Mouse (Mus musculus) hindbrain, embryonic 13.5 days (tissue): ENCODE results near the gene Frem1. TPM values are rescaled to one million over a fixed set of nuclear protein-coding genes. Genes with fewer than 3 reads are reported as not detected.

Experiments
- ATAC-seq: fragments of 200-750 bp; cut with Nextera tagmentation; 2 replicates; pipeline ENCODE4 v1.8.0; 2017; ENCODE audit warnings: moderate TSS enrichment; ENCODE audit not compliant: low FRiP score
- H3K27ac ChIP-seq: fragments of 300-500 bp; sonication (generic); 2 replicates; pipeline ENCODE4 v1.5.1; 2015; ENCODE audit warnings: inconsistent platforms, mild to moderate bottlenecking, moderate library complexity
- H3K27me3 ChIP-seq: fragments of 300-500 bp; sonication (generic); 2 replicates; pipeline ENCODE4 v1.6.1; 2015; ENCODE audit warnings: mild to moderate bottlenecking, inconsistent platforms
- H3K36me3 ChIP-seq: fragments of 300-500 bp; sonication (generic); 2 replicates; pipeline ENCODE4 v1.6.1; 2015; ENCODE audit warnings: mild to moderate bottlenecking, inconsistent platforms
- H3K4me1 ChIP-seq: fragments of 300-500 bp; sonication (generic); replicated peaks from 2 replicates; pipeline ENCODE4 v1.6.1; 2015; ENCODE audit warnings: inconsistent platforms
- H3K4me2 ChIP-seq: fragments of 300-500 bp; sonication (generic); 2 replicates; pipeline ENCODE4 v1.6.1; 2015; ENCODE audit warnings: inconsistent platforms, mild to moderate bottlenecking, moderate library complexity
- H3K4me3 ChIP-seq: fragments of 300-500 bp; sonication (generic); 2 replicates; pipeline ENCODE4 v1.5.1; 2015; ENCODE audit warnings: mild to moderate bottlenecking, inconsistent platforms
- H3K9ac ChIP-seq: fragments of 300-500 bp; sonication (generic); 2 replicates; pipeline ENCODE4 v1.6.1; 2015; ENCODE audit warnings: mild to moderate bottlenecking, inconsistent platforms
- H3K9me3 ChIP-seq: fragments of 300-500 bp; sonication (generic); 2 replicates; pipeline ENCODE4 v1.6.1; 2016; ENCODE audit warnings: inconsistent platforms
- WGBS: fragments of 180-500 bp; shearing (Covaris S2); methylation state at CpG from one replicate; pipeline ENCODE4 v1.1.7; 2015; 5-methylcytosine and 5-hydroxymethylcytosine counted together
- polyA plus RNA-seq: library from polyadenylated mRNA; unstranded; fragments of >200 nt; fragmentation: Nextera tagmentation; extraction: Ambion mirVana; gene quantifications from 2 replicates; pipeline ENCODE4 v1.2.1, GENCODE M21; 2015

The Frem1 gene
- polyA plus RNA-seq = 2.6 and 3.4 TPM in 2 replicates

DNA sequence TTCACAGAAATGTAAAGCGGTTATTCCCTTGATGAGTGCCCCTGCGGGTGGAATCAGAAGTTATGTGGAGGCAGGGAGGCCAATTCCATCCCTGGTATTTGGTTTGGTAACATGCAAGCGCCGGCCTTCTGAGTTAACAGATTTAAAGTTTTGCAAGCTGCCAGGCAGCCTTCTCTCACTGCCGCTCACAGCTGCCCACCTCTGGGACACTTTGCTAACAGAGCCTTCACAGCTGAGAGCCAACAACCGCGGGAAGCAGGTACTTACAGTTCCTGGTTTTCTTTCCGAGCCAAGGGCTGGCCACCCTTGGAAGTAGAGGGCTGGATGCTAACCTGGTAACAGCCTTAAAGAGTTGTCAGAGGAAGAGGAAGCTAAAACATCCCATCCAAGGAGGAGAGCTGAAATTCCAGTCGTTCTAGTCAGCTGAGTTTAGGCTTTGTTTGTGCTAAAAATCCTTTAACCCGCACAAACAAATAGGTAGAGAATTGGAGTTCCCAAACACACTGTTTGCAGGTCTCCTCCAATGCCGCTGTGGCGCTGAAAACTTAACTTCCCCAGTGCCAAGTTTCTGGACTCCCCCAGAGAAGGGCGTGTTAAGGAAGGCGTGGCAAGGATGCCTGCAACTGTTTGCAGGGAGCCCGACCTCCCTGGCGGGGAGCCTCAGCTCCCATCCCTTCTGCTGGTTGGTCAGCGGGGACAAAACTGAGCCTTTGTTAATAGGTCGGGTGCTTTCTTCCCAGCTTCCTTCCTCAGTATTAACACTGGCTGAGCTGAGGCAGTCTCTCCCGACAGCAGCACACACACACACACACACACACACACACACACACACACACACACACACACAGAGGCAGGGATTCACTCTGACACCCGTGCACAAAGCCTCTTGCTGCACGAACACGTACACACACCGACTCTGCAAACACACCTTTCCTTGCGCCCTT, at the start of gene Frem1:
Gene Frem1 (minus strand): TSS at position 706 of the 944 bp plus-strand sequence.
- Histone ChIP-seq H3K27ac (peak within 1 kb of the TSS; percentile 23; the same call in 1 of the 2 replicates), H3K9ac (peak within 1 kb of the TSS; percentile 63), H3K36me3 (no peaks in the 10 kb centered on the region), H3K4me1 (peaks cover 31% of the 10 kb centered on the region), H3K4me3 (peak within 1 kb of the TSS; percentile 34), H3K27me3 (peaks cover 20% of the 10 kb centered on the region), H3K4me2 (peak within 1 kb of the TSS; percentile 52), H3K9me3 (no peaks in the 10 kb centered on the region)
- peak; percentile 69 for ATAC-seq
- 2% methylated on average over 24 of the region's 24 CpGs for WGBS

DNA sequence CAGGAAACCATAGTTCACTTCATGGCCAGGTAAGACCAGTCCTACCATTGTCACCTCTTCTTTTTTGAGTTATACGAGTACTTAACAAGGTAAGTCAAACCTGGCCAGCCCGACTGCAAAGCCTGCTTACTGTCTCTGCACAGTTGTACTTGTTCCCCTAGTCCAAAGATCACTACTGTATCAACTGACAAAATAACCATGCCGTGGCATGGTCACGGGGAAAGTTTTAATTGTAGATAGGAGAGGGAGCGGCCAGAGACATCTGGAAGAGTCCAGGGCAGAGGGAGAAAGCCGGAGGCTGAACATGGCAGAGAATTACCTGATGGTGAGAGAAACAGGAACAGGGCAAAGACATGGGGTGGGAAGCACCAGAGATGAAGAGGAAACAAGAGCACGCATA, 46.9 kb upstream of the Frem1 start:
- H3K4me2 ChIP-seq = no peak overlapping the region
- H3K9me3 ChIP-seq = no peaks in the 10 kb centered on the region
- peaks cover under 1% of the 10 kb centered on the region; the same call in 1 of the 2 replicates for H3K4me1 ChIP-seq
- WGBS = 93% methylated on average over 7 of the region's 7 CpGs
- H3K4me3 ChIP-seq = no peak overlapping the region
- ATAC-seq = no peak
- no peak overlapping the region for H3K27ac ChIP-seq
- no peaks in the 10 kb centered on the region for H3K27me3 ChIP-seq
- no peaks in the 10 kb centered on the region for H3K36me3 ChIP-seq
- no peak overlapping the region for H3K9ac ChIP-seq

DNA sequence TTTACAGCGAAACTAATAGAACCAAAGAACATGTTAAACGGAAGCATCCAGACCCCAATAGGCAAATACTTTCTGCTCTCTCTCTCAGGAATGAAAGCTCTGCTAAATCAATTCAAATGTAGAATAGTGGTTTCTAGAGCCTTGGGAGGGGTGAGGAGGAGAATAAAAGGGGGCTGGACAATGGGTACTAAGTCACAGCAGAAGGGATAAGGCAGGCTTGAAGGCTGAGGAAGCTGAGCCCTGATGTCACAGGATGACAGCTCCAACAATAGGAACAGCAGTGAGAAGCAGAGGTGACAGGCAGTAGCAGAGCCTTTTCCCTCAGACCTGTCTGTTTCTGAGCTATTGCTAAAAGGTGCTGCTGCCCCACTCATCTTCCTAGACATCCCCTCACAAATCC, 41.8 kb upstream of the Frem1 start:
- no peak overlapping the region for H3K4me3 ChIP-seq
- WGBS = 36% methylated on average over 2 of the region's 2 CpGs
- H3K9me3 ChIP-seq = no peaks in the 10 kb centered on the region
- peaks cover 3% of the 10 kb centered on the region; the same call in 1 of the 2 replicates for H3K4me1 ChIP-seq
- H3K36me3 ChIP-seq = no peaks in the 10 kb centered on the region
- no peaks in the 10 kb centered on the region for H3K27me3 ChIP-seq
- no peak for ATAC-seq
- no peak overlapping the region for H3K9ac ChIP-seq
- no peak overlapping the region for H3K4me2 ChIP-seq
- H3K27ac ChIP-seq = no peak overlapping the region

DNA sequence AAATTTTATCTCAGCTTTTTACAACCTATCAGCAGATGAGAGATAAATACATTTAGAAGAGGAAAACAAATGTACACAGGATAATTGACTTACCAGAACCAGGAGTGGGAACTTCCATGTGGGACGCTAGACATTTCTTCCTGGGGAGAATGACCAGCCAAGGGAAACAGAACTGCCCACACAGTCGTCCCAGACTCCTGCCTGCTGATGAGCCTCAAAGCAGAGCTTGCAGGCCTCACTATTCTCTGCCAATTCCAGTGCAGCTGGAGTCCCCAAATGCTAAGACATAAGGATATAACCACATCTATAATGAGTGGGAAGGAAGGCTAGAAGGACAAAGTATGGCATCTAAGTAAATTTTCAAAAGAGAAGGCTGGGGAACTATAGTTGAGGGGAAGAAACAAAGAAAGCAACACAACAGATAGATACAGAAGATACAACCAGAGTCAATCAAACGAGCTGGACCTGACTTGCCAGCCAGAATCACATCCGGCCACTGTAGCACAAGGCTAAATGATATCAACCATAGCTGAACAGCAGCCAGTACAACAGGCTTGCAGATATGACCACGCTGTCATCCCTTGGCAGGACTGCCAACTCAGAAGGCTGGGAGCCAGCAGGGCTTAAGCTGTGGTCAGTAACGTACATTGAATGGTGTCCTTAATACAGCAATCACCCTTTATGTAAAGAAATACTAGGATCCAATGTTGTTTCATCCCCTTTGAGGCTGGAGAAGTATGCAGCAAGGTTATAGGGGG, 38.7 kb upstream of the Frem1 start:
- Histone ChIP-seq H3K9me3 (no peaks in the 10 kb centered on the region), H3K9ac (no peak overlapping the region), H3K36me3 (no peaks in the 10 kb centered on the region), H3K4me2 (no peak overlapping the region), H3K27me3 (no peaks in the 10 kb centered on the region), H3K4me3 (no peak overlapping the region), H3K4me1 (peaks cover 3% of the 10 kb centered on the region; the same call in 1 of the 2 replicates), H3K27ac (no peak overlapping the region)
- ATAC-seq = no peak
- WGBS = 77% methylated on average over 6 of the region's 6 CpGs

DNA sequence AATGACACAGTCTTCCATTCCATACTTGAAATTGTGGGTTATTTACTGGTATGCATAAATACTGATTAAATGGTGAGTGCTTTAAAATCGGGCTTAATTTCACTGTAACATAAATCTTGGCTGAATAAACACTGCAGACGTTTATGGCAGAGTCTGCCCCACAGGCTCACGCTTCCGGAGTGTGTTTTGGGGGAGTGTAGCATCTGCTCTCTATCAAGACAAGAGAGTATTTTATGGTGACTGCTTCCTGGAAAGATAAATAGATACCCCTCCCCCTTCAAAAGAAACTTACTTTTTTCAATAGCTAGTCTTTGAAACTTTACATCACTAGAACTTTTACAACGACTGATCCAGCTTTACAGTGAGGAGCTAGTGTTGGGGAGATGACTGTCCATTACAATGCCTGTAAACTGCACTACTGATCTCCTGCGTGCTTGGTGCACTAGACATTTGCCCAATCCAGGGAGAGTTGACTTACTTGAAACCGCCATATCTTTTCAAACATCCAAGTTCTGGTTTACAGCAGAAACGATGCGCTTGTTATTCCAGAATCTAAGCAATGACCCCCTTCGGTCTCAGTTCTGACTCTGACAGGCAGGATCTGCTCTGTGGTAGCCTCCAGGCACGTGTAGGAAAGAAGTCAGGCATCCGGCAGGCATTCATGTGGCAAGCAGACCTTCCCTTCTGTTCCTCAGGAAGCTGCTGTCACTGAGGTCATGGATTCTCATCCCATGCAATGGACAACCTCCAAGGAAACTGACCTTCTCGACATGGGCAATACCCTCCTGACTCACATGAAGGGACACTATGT, 28.4 kb upstream of the Frem1 start:
- WGBS = 63% methylated on average over 13 of the region's 13 CpGs

DNA sequence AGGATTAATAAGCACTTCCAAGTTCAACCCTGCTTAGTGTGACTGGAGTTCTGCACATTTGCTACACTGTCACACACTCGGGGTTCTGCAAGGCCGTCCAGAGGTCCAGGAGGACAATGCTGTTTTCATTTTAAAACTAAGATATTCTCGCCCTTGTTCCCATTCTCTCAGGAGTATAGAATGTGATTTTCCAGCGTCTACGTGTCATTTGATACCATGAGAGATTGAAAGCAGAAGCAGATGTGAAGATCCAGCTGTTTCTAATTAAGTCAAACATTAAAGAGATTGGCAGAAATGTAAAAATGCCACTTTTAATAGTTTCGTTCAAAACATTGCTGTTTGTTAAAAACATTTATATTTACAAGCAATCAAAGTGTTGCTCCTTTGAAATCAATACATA, 12.1 kb upstream of the Frem1 start:
- ATAC-seq = no peak
- Histone ChIP-seq H3K36me3 (no peaks in the 10 kb centered on the region), H3K4me1 (no peaks in the 10 kb centered on the region), H3K27ac (no peak overlapping the region), H3K9me3 (no peaks in the 10 kb centered on the region), H3K4me2 (no peak overlapping the region), H3K9ac (no peak overlapping the region), H3K27me3 (no peaks in the 10 kb centered on the region), H3K4me3 (no peak overlapping the region)
- 64% methylated on average over 6 of the region's 6 CpGs for WGBS

More for the DNA sequence above, 28.4 kb upstream of the Frem1 start:
- H3K4me2 ChIP-seq = no peak overlapping the region
- H3K9me3 ChIP-seq = no peaks in the 10 kb centered on the region
- H3K4me1 ChIP-seq = no peaks in the 10 kb centered on the region
- no peak overlapping the region for H3K9ac ChIP-seq
- no peaks in the 10 kb centered on the region for H3K27me3 ChIP-seq
- no peak overlapping the region for H3K27ac ChIP-seq
- no peak overlapping the region for H3K4me3 ChIP-seq
- no peak for ATAC-seq
- H3K36me3 ChIP-seq = no peaks in the 10 kb centered on the region

DNA sequence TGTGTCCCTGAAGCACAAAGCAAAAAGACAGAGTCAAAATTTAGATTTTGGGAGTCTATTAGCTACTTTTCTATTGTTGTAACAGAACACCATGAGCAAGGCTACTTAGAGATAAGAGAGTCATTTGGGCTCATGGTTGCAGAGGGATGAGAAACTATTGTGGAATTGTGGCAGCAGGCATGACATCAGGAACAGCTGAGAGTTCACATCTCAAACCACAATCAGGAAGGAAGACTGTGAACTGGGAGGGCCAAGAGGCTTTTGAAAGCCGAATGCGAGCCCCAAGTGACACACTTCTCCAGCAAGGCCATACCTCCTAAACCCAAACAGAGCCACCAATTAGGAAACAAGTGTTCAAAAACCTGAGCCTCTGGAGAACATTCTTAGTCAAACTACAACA, 9.4 kb upstream of the Frem1 start:
- Histone ChIP-seq H3K9ac (no peak overlapping the region), H3K36me3 (no peaks in the 10 kb centered on the region), H3K27ac (no peak overlapping the region), H3K4me3 (no peak overlapping the region), H3K4me2 (no peak overlapping the region), H3K9me3 (no peaks in the 10 kb centered on the region), H3K27me3 (no peaks in the 10 kb centered on the region), H3K4me1 (no peaks in the 10 kb centered on the region; the same call in 1 of the 2 replicates)
- ATAC-seq = no peak
- WGBS = 82% methylated on average over 2 of the region's 2 CpGs

DNA sequence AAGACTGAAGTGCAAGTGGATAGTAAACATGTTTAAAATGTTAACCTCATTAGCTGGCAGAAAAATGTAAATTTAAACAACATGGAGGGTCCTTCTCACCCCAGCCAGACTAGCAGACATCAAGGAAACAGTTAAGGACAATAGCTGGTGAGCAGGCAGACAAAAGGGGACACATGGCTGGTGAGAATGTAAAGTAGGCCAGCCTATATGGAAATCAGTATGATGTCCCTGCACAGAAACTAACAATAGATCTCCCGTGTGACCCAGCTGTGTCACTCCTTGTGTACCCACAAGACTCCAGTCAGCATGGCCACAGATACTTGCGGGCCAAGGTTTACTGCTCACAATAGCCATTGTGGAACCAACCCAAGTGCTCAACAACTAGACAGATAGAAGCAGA, 6.5 kb upstream of the Frem1 start:
- Histone ChIP-seq H3K9me3 (no peaks in the 10 kb centered on the region), H3K27ac (no peak overlapping the region; the same call in 1 of the 2 replicates), H3K4me2 (no peak overlapping the region), H3K9ac (no peak overlapping the region), H3K27me3 (no peaks in the 10 kb centered on the region), H3K4me3 (no peak overlapping the region), H3K36me3 (no peaks in the 10 kb centered on the region), H3K4me1 (no peaks in the 10 kb centered on the region; the same call in 1 of the 2 replicates)
- no peak for ATAC-seq
- WGBS = 7% methylated on average over 2 of the region's 2 CpGs

DNA sequence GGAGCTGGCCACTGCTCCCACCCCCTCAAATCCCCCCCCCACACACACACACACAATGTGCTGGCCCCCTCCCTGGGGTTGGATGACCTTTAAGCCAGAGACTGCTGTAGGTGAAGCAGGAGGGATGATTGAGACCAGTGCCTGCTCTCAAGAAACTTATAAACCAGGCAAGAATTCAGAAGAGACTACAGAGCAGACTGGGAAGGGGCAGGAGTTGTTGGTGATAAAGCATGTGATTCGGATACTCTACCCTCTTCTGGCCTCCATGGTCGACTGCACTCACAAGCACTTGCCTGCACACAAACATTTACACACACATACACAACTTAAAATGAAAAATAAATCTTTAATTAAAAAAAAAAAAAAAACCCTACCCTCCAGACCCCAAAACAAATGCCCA, 6.0 kb upstream of the Frem1 start:
- H3K4me3 ChIP-seq = no peak overlapping the region
- no peaks in the 10 kb centered on the region for H3K36me3 ChIP-seq
- no peaks in the 10 kb centered on the region for H3K9me3 ChIP-seq
- H3K4me1 ChIP-seq = no peaks in the 10 kb centered on the region; the same call in 1 of the 2 replicates
- 35% methylated on average over 2 of the region's 2 CpGs for WGBS
- H3K27me3 ChIP-seq = no peaks in the 10 kb centered on the region
- no peak overlapping the region for H3K9ac ChIP-seq
- no peak overlapping the region for H3K27ac ChIP-seq
- no peak overlapping the region for H3K4me2 ChIP-seq
- no peak for ATAC-seq

DNA sequence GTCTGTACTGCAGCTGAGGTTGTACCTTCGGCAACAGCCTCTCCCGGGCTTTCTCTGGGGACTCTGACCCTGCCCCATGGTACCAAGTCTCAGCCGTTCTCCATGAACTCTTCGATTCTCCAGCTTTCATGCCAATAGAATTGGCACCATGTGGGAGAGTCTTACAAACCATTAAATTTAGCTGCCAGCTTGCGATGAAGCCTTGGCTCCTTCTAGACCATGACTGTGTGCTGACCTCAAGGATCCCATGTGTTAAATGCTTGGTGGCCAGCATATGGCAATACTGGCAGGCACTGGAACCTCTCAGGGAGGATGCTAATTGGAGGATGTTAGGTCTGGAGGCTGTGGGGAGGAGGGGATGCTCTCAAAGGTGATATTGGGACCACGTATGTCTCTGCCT, 4.4 kb upstream of the Frem1 start:
- no peak for ATAC-seq
- H3K9me3 ChIP-seq = no peaks in the 10 kb centered on the region
- WGBS = 94% methylated on average over 6 of the region's 6 CpGs

DNA sequence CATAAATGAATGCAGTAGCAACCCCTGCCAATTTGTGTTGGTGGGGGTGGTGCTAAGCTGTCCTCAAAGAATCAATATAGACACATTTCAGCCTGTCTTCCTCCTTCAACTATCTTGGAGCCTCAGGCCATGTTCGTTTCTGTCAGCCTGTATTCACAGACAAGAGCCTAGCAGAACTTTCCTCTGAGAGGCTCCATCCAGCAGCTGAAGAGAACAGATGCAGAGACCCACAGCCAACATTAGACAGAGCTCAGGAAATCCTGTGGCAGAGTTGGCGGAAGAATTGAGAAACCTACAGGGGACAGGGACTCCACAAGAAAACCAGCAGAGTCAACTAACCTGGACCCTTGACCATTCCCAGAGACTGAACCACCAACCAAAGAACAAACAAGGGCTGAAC, 3.3 kb upstream of the Frem1 start:
- peaks cover 15% of the 10 kb centered on the region for H3K27me3 ChIP-seq
- no peak overlapping the region for H3K27ac ChIP-seq
- no peaks in the 10 kb centered on the region for H3K36me3 ChIP-seq
- H3K4me2 ChIP-seq = no peak overlapping the region
- no peaks in the 10 kb centered on the region for H3K9me3 ChIP-seq
- no peak overlapping the region for H3K4me3 ChIP-seq
- peaks cover 21% of the 10 kb centered on the region for H3K4me1 ChIP-seq
- no peak for ATAC-seq
- H3K9ac ChIP-seq = no peak overlapping the region
- WGBS = 78% methylated on average over 2 of the region's 2 CpGs

More for the DNA sequence above, 4.4 kb upstream of the Frem1 start:
- H3K4me2 ChIP-seq = no peak overlapping the region
- no peak overlapping the region for H3K9ac ChIP-seq
- peaks cover 10% of the 10 kb centered on the region for H3K4me1 ChIP-seq
- H3K36me3 ChIP-seq = no peaks in the 10 kb centered on the region
- H3K4me3 ChIP-seq = no peak overlapping the region
- H3K27ac ChIP-seq = no peak overlapping the region
- H3K27me3 ChIP-seq = peaks cover 6% of the 10 kb centered on the region; the same call in 1 of the 2 replicates

DNA sequence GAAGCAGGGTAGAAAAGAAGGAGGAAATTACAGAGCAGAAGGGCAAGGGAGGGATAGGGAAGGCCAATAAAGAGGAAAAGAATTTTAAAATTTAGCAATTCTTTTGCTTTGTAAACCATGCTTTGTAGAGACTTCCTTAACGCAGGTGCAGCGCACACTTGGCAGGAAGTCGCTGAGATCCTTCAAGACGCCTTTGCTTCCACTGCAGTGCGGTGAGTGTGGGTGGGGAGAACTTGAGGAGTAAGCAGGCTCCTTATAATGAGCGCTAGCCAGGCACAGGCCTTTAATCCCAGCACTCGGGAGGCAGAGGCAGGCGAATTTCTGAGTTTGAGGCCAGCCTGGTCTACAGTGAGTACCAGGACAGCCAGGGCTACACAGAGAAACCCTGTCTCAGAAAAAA, 1.1 kb upstream of the Frem1 start:
- WGBS = 87% methylated on average over 8 of the region's 8 CpGs
- Histone ChIP-seq H3K9ac (no peak overlapping the region), H3K9me3 (no peaks in the 10 kb centered on the region), H3K4me3 (no peak overlapping the region), H3K27me3 (peaks cover 20% of the 10 kb centered on the region), H3K27ac (no peak overlapping the region), H3K4me2 (no peak overlapping the region), H3K4me1 (peaks cover 31% of the 10 kb centered on the region), H3K36me3 (no peaks in the 10 kb centered on the region)
- no peak for ATAC-seq
